Mouse (Mus musculus): ENCODE results near the gene Ncln.

DNA sequence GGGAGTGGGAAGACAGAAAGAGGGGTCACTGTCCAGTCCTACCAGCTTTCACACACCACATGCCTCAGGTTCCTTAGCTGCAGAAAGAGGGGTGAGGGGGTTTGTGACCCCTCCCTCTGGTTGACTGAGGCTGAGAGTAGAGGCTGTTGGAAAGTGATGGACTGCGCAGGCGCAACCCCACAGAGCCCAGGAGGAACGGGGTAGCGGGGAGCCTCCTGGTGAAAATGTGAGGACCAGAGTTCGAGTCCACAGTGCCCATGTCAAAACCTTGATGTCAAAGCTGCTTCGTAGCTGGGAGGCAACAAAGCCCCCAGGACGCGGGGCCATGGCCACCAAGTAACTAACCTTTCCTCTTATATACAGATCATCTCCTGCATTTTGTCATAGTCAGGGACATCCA, 38.6 kb downstream of the Ncln start:
- TF ChIP-seq CTCF (IDR thresholded peaks at IDR 0.05; ENCODE audit: extremely low read depth, insufficient read length, insufficient replicate concordance, low read depth, low read length) (no peak), POLR2A (IDR thresholded peaks at IDR 0.05; ENCODE audit: low read depth, low read length) (no peak)
